ENCODE assay signal across 21 mouse cellular contexts in genomic region chr1:105257199-105257598, GRCm38 (mm10).
A peak's percentile ranks its signal among the peaks of the same experiment; 100 is the strongest.
DNase-seq lines count a peak whose midpoint lies in the region; ATAC-seq lines count a peak whose summit lies in the region.
"Had no signal": no experiment of that assay in that cellular context is flagged by ENCODE, and none has a peak within 500 bp of the region (broad histone marks: within the 10 kb centered on the region; RNA-seq: fewer than 3 reads in every experiment).

No protein-coding gene starts in this region.

- H3K9me3 ChIP-seq in heart, embryonic 10.5 days = no peaks in the 10 kb centered on the region
- H3K9me3 ChIP-seq in hindbrain, embryonic 14.5 days (ENCODE audit: control insufficient read depth, low read length) = no peaks in the 10 kb centered on the region
- H3K9me3 ChIP-seq in neural tube, embryonic 15.5 days (replicated peaks) = no peaks in the 10 kb centered on the region
- H3K9me3 ChIP-seq: embryonic facial prominence, embryonic 12.5 days; forebrain, embryonic 13.5 days; hindbrain, embryonic 10.5 days; hindbrain, embryonic 15.5 days had no signal

- H3K9ac ChIP-seq in hindbrain, embryonic 14.5 days = no peak overlapping the region
- H3K9ac ChIP-seq in neural tube, embryonic 15.5 days (replicated peaks) = no peak overlapping the region
- H3K9ac ChIP-seq: embryonic facial prominence, embryonic 12.5 days; forebrain, embryonic 13.5 days; forebrain, postnatal 0 days; hindbrain, embryonic 15.5 days had no signal

- peak; percentile 69 to 76 for ATAC-seq in hematopoietic stem cell, adult 5-6 weeks (replicated peaks in 1 of 2; ENCODE audit: insufficient read depth in 1 of 2, low FRiP score in 2 of 2, low TSS enrichment in 1 of 2, low read depth in 1 of 2, poor library complexity in 2 of 2, severe bottlenecking in 2 of 2)
- no peak for ATAC-seq in hindbrain, embryonic 14.5 days (ENCODE audit: low FRiP score)
- ATAC-seq in neural tube, embryonic 15.5 days (ENCODE audit: low FRiP score) = no peak
- ATAC-seq: activated CD4-positive, CD25-positive, alpha-beta regulatory T cell, adult 4 months; forebrain, embryonic 13.5 days; forebrain, postnatal 0 days; intestine, embryonic 16.5 days; Patski had no signal

- H3K4me1 ChIP-seq in heart, embryonic 10.5 days = no peaks in the 10 kb centered on the region
- no peaks in the 10 kb centered on the region for H3K4me1 ChIP-seq in hindbrain, embryonic 14.5 days (replicated peaks; ENCODE audit: control insufficient read depth, insufficient read depth, low read length)
- H3K4me1 ChIP-seq in neural tube, embryonic 15.5 days = peaks cover 3% of the 10 kb centered on the region; the same call in 1 of the 2 replicates
- H3K4me1 ChIP-seq: embryonic facial prominence, embryonic 12.5 days; forebrain, embryonic 13.5 days; hindbrain, embryonic 10.5 days; hindbrain, embryonic 15.5 days had no signal

- DNase-seq in heart, adult 11 months = peak; percentile 30
- no peak for DNase-seq in heart, embryonic 10.5 days (ENCODE audit: low spot score)
- DNase-seq in MEL-GATA-1-ER (ENCODE audit: extremely low read depth, low read depth) = peak; percentile 38
- peak; percentile 48 for DNase-seq in splenic B cell, adult 2 months (ENCODE audit: low read depth, low spot score)
- no peak for DNase-seq in urinary bladder, postnatal 14 days (ENCODE audit: low spot score)
- DNase-seq in hindbrain, embryonic 14.5 days (ENCODE audit: low spot score) = no peak
- DNase-seq: adrenal gland, postnatal 14 days; cerebellum, adult 18-20 months; cerebellum, postnatal 10 days; forebrain, postnatal 0 days; gastrocnemius, postnatal 14 days; heart, postnatal 14 days had no signal

- no peak overlapping the region for H3K27ac ChIP-seq in heart, embryonic 10.5 days
- H3K27ac ChIP-seq in hindbrain, embryonic 14.5 days = no peak overlapping the region
- H3K27ac ChIP-seq in neural tube, embryonic 15.5 days (replicated peaks) = no peak overlapping the region
- H3K27ac ChIP-seq: embryonic facial prominence, embryonic 12.5 days; forebrain, embryonic 13.5 days; hindbrain, embryonic 10.5 days; hindbrain, embryonic 15.5 days had no signal

- no peaks in the 10 kb centered on the region for H3K27me3 ChIP-seq in heart, embryonic 10.5 days (ENCODE audit: insufficient read depth, poor library complexity, severe bottlenecking)
- no peaks in the 10 kb centered on the region for H3K27me3 ChIP-seq in splenic B cell, adult 2 months (ENCODE audit: control insufficient read depth, insufficient read depth, low read length, poor library complexity, severe bottlenecking)
- no peaks in the 10 kb centered on the region for H3K27me3 ChIP-seq in hindbrain, embryonic 14.5 days (ENCODE audit: control insufficient read depth, insufficient read depth, low read length)
- no peaks in the 10 kb centered on the region for H3K27me3 ChIP-seq in neural tube, embryonic 15.5 days (replicated peaks)
- H3K27me3 ChIP-seq: embryonic facial prominence, embryonic 12.5 days; forebrain, embryonic 13.5 days; hindbrain, embryonic 15.5 days; Patski had no signal

- no peak overlapping the region for H3K4me2 ChIP-seq in hindbrain, embryonic 14.5 days (replicated peaks)
- no peak overlapping the region for H3K4me2 ChIP-seq in neural tube, embryonic 15.5 days
- H3K4me2 ChIP-seq: embryonic facial prominence, embryonic 12.5 days; forebrain, embryonic 13.5 days; hindbrain, embryonic 15.5 days had no signal

- WGBS in heart, embryonic 10.5 days = 82% methylated on average over 3 of the region's 3 CpGs
- 74% methylated on average over 3 of the region's 3 CpGs for WGBS in hindbrain, embryonic 14.5 days
- 84% methylated on average over 3 of the region's 3 CpGs for WGBS in neural tube, embryonic 15.5 days

- H3K36me3 ChIP-seq in heart, embryonic 10.5 days = no peaks in the 10 kb centered on the region
- no peaks in the 10 kb centered on the region for H3K36me3 ChIP-seq in splenic B cell, adult 2 months (ENCODE audit: control insufficient read depth, insufficient read depth, low read length, poor library complexity, severe bottlenecking)
- H3K36me3 ChIP-seq in hindbrain, embryonic 14.5 days (replicated peaks; ENCODE audit: control insufficient read depth, insufficient read depth) = no peaks in the 10 kb centered on the region
- H3K36me3 ChIP-seq in neural tube, embryonic 15.5 days = no peaks in the 10 kb centered on the region
- H3K36me3 ChIP-seq: embryonic facial prominence, embryonic 12.5 days; hindbrain, embryonic 10.5 days; hindbrain, embryonic 15.5 days had no signal

- H3K4me3 ChIP-seq in heart, embryonic 10.5 days = no peak overlapping the region
- H3K4me3 ChIP-seq in hindbrain, embryonic 14.5 days (replicated peaks; ENCODE audit: low read length) = no peak overlapping the region
- H3K4me3 ChIP-seq in neural tube, embryonic 15.5 days (replicated peaks) = no peak overlapping the region
- H3K4me3 ChIP-seq: embryonic facial prominence, embryonic 12.5 days; forebrain, embryonic 13.5 days; hindbrain, embryonic 10.5 days; hindbrain, embryonic 15.5 days had no signal

Comparison
In these comparisons a context has a peak if more than half of its experiments do, and no peak if none do; other contexts are left out.
1. DNase-seq: peak in heart, adult 11 months (single experiment), MEL-GATA-1-ER (single experiment) and splenic B cell, adult 2 months (single experiment); none in heart, embryonic 10.5 days (single experiment), urinary bladder, postnatal 14 days (single experiment) and hindbrain, embryonic 14.5 days (single experiment).
2. ATAC-seq: peak in hematopoietic stem cell, adult 5-6 weeks (2 of 2); none in hindbrain, embryonic 14.5 days (single experiment) and neural tube, embryonic 15.5 days (single experiment).